Mouse (Mus musculus) liver, adult 2 months (tissue): ENCODE measurements at regions not wholly inside any gene's neighbourhood (a gene's known extent, or its start where the extent isn't known, plus 50 kb on each side); places are given as distances from the start of the nearest gene placed in this dataset.

Source experiments
- CTCF ChIP-seq: fragments of 200-500 bp; IDR thresholded peaks from 2 replicates; pipeline ENCODE4 v1.5.1; 2011; ENCODE audit warnings: low read depth, low read length, control low read depth
- POLR2A ChIP-seq: fragments of 200-500 bp; IDR thresholded peaks from 2 replicates; pipeline ENCODE4 v1.6.1; 2011; ENCODE audit warnings: low read length, control low read depth; ENCODE audit not compliant: insufficient read depth; ENCODE audit errors: extremely low read depth

GRCm38 (mm10) chr3:151116831-151117230 lies 320.9 kb upstream of the Adgrl4 start:
- no peak for TF ChIP-seq CTCF
- TF ChIP-seq POLR2A, result no peak
